Mouse (Mus musculus) lung, postnatal 36 days (tissue): Measurements from ENCODE around the gene Grk1.

ENCODE experiments used
- DNase-seq: peaks from one replicate; pipeline ENCODE4 v3.0.0; 2022; ENCODE audit warnings: mixed read lengths

Grk1 gene

DNA sequence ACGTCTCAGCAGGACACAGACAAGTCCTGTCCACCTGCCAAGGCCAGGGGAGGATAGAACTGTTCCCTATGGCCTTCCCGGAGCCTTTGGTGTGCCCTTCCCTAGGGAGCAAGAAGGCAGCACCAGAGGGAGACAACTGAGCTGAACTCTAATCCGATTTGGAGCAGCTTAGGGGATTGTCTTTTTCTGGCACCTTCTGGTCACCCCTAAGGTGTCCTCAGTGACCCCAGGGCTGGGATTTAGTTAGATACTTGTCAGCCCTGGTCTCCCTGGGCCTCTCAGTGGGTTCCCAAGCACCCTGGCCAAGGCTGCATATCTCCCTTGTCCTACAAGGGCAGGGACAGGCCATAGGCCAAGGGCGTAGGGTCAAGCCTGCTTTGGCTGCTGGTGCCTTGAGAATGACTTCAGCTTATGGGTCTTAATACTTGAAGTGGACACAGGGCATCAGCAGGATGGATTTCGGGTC is at the start of gene Grk1:
Grk1 (plus strand) TSS at position 416 of the 466 bp plus-strand sequence.
- DNase-seq, result no peak

DNA sequence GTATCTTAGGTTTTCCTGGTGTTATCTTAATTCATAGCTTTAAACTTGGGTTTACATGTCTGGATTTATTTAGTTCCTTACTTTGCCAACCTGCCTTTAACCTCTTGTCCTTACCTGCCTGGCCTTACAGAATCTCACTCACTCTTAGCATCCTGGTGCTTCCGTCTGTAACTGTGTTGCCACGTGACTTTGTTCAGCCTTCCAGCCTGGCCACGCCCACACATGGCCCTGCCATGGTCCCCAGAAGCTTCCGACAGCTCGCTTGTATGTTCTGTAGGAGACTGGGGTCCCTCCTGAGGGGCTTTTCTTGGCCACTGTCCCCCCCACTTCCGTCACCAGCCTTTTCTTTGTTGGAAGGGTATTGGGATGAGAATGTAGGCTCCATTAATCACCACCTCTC is 48.7 kb upstream of the Grk1 start:
- no peak for DNase-seq

DNA sequence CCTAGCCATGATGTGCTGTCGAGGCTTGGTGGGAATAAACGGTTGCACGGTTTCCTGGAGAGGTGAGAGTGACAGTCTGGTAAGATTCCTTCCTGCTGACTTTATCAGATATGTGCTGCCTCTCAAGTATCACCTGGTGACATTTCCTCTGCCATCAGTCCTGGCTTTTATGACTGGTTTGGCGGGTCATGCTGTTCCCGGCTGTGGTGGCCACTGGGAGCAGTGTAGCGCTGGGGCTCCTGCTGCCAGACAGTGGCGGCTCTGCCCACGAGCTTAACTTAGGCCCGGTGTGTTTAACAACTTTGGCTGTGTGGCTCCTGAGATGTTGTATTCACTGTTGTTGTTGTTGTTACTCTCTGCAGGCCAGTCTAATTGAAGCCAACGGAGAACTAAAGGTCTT is 48.2 kb upstream of the Grk1 start:
- peak; percentile 3 for DNase-seq

DNA sequence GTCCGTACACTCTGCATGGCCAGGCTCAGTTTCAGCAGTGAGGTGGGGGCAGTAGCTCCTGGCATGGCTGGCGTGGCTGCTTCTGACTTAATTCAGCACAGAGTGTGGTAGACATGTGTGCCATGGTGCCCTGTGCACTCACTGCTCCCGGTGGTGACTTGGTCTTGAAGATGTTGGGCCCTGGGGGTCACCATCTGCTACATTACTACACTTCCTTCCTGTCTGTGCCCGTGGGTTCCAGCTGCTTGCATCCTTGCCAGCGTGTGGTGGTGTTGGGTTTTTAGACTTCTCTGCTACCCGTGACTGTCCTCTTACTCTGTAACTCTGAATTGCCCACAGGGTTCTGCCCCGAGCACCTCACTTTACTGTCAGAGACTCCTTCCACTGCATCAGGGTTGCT is 44.7 kb upstream of the Grk1 start:
- no peak for DNase-seq

DNA sequence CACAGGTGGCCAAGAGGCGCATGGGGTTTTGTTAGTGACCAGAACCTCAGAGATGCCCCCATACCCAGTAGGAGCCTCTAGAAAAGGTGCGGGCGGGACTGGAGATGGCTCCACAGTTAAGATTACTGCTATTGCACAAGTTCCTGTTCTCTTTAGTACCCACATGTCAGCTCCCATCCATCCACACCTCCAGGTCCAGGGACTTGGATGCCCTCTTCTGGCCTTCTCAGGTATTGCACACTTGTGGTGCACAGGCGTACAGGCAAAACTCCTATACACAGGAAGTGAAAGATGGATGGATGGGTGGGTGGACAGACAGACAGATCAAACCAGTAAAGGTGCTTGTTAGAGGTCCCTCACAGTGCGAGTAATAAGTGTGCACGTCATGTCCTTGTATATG is 43.0 kb upstream of the Grk1 start:
- no peak for DNase-seq

DNA sequence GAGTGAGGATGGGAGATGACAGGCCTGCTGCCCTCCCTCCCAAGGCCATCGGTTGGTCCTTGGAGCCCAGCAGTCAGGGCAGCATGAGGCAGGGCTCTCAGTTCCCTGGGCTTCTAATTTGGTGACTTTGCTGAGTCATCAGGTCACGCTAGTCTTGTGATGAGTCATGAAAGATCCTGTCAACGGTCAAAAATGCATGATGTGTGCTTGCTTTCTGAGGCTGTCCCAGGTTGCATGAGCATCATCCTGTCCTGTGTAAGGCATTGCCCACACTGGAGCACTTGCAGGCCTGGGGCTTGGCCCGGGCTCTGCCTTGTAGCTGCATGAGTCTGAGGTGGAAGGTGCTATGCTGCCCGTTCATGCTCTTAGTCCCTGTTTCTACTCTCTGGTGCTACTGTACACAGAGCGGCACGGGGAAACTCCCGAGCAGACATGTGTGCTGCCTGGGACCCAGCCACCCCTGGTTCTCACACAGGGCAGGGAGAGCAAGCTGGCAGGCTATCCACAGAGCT is 31.7 kb upstream of the Grk1 start:
- DNase-seq, result no peak

DNA sequence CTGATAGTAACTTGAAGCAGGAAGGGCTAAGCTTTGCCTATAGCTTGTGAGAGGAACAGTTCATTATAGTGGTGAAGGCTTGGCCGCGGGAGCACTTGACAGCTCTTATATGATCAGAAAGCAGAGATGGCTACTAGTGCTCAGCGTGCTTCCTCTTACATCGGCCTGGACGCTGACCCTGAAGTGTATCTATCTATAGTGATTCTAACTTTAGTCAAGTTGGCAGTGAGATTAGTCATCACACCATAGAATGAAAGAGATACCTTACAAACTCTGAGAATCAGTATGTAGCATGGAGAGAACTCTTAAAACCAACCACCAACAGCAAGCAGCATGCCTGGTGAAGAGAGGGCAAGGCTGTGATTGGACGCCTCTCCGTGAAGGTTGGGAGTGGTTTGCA is 23.3 kb upstream of the Grk1 start:
- DNase-seq, result no peak

GRCm38 (mm10) chr8:13382536-13382935 is 22.3 kb upstream of the Grk1 start:
- DNase-seq, result no peak

- DNase-seq, result no peak
Measured at GRCm38 (mm10) chr8:13382999-13383398, 21.9 kb upstream of the Grk1 start.

GRCm38 (mm10) chr8:13386366-13386765 is 18.5 kb upstream of the Grk1 start:
- no peak for DNase-seq

DNA sequence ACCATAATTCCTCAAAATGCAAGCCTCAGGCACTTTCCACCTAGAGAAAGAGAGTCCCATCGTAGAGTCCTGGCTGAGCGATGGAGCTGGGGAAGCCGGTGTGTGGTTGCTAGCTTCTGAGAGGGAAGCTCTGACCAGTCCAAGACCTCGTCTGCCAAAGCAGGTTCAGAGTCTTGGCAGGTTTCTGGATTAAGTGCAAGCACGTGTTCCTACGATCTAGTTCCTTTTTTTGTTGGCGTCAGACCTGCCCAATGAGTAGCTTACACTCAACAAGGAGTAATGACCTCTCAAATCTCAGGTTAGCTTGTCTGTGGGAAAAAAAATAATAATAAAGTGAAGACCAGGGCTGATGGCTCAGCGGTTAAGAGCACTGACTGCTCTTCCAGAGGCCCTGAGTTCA is 17.2 kb upstream of the Grk1 start:
- DNase-seq, result no peak

- DNase-seq, result no peak
Measured at GRCm38 (mm10) chr8:13388744-13389143, 16.1 kb upstream of the Grk1 start.

DNA sequence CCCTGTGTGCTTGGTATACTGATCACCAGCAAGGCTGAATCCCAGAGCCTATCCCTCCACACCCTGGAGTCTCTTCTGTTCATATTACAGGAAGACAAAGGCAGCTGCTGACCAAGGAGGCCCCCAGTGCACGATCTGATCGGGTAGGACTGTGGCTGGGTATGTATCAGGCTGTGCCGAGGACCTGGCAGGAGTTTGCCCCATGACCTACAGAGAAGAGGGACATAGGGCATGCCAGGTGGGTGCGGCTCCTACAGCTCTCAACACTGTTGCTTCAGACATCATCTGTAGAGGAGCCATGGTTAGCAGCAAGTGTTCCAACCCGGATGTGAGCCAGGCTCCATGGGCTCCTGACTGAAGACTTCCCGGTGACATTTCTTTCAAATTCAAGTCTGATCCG is 11.0 kb upstream of the Grk1 start:
- DNase-seq, result no peak

DNA sequence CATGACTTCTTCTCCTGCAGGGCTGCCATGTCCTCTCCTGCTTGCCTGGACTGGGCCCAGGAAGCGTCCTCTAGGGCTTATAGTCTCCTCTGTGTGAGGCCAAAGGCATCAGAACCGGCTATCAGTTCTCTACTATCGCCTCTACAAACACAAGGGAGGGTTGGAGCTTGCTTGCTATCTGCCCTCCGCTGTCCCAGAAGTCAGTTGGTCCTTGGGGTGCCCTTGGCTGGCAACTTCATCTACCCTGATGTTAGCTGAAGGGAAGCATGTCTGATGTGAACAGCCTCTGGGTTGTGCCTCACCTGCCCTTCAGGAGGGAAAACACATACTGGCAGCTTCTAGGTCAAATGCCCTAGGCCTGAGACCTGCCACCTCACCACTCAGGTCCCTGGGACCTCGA is 8.2 kb upstream of the Grk1 start, which contains the start of gene Atp4b:
Atp4b (minus strand) TSS at position 101 of the 400 bp plus-strand sequence.
- DNase-seq, result no peak

GRCm38 (mm10) chr8:13403517-13403916 is 1.4 kb upstream of the Grk1 start:
- DNase-seq, result no peak

GRCm38 (mm10) chr8:13406011-13406410 is 1.1 kb downstream of the Grk1 start:
- DNase-seq, result no peak

GRCm38 (mm10) chr8:13411597-13411996 is 6.7 kb downstream of the Grk1 start:
- DNase-seq, result peak; percentile 73

DNA sequence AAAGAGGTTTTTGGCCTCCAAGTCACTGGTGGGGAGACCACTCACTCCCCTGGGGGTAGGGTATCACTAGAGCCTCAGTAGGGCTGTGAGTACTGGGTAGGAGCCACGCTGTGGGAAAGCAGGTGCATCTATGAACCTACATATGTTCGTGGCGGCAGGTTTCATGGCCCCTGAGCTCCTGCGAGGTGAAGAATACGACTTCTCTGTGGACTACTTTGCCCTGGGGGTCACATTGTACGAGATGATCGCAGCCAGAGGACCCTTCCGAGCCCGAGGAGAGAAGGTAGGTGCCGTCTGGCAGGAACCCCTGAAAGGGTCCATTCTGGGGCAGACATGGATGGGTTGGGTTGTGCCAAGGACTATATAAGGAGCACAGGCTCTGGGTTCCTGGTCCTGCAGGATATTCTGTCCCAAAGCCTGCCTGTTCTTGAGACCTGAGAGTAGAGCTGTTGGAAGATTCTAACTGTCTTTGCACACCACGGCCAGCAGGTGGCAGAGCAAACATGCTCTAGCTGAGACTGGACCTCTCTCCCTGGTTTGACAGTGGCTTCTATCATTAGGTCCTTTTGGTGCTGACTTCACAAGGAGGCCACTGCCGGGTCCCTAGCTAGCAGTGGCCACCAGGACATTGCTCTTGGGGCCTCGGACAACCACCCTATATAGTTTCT is 8.1 kb downstream of the Grk1 start:
- DNase-seq, result peak; percentile 51

DNA sequence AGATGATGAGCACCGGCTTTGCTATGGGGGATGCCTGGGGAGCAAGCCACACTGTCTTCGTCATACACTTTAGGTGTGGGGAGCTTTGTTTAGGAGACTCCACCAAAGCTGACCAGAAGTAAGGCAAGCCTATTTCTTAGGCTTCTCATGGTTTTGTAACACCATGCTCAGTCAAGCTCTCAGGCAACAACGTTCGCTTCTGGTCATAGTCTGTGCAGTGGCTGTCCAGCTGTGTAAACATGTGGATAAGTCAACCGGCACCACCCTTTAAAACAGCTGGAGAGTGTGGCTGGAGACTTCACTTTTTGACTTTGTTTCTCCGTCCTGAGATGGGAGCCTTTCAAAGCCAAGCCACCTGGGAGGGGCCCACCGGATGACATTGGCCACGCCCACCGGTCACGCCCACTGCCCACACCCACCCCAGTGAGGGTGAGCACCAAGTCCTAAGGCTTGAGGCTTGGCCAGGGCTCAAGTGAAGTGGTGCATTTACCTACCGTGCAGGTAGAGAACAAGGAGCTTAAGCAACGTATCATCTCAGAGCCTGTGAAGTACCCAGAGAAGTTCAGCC is 9.0 kb downstream of the Grk1 start:
- peak; percentile 6 for DNase-seq

DNA sequence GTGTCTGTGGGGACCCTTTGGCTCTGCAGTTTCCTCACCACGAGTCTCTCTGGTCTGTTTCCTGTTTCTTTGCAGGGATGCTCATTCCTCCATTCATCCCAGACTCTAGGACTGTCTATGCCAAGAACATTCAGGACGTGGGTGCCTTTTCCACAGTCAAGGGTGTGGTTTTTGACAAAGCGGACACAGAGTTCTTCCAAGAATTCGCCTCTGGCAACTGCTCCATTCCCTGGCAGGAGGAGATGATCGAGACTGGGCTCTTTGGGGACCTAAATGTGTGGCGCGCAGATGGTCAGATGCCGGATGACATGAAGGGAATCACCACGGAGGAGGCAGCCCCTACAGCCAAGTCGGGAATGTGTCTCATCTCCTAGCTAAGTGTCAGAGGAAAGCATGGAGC is 11.0 kb downstream of the Grk1 start:
- no peak for DNase-seq

- no peak for DNase-seq
Measured at GRCm38 (mm10) chr8:13419111-13419639, 14.3 kb downstream of the Grk1 start.

DNA sequence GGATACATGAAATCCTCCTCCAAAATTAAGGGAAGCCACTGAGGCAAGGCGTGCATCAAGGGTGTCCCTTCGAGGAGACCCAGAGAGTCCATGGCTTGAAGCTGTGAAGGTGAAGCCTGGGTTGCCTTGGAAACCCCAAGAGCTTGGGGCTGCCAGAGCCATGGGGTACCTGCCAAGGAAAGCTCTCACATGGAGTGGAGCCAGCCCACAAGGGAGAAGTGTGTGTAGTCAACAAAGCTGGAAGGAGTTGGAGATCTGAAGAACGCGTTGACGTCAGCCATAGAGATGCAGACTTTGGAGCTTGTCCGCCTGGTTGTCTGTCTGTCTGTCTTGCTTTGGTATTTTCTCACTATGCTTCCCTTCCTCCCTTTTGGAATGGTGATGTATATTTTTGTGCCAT is 16.1 kb downstream of the Grk1 start:
- peak; percentile 65 for DNase-seq

DNA sequence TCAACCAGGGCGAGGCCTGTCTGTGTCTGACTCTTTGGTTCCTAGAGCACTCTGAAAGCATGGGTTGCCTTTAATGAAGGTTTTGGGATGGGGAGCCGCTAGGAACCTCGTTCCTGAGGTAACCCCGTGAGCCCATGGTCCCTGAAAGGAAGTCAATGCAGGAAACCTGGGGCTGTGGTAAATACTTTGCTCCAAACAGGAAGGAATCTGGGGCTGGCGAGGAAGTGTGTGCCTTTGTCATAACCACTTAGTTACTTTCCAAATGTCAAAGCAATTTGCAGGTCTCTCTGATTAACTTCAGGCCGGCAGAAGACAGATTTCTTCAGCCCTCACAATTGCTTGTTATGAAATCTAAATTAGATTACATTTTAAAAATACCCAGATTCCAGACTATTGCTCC is 22.5 kb downstream of the Grk1 start:
- peak; percentile 7 for DNase-seq

GRCm38 (mm10) chr8:13428156-13428555 is 23.3 kb downstream of the Grk1 start:
- no peak for DNase-seq
